Mouse (Mus musculus): ENCODE results near the gene Inf2. TPM values are rescaled to one million over a fixed set of nuclear protein-coding genes. Genes with fewer than 3 reads are reported as not detected.

Gene Inf2
- polyA plus RNA-seq, 1 experiment from 2014 or later, result 3.6 TPM

DNA sequence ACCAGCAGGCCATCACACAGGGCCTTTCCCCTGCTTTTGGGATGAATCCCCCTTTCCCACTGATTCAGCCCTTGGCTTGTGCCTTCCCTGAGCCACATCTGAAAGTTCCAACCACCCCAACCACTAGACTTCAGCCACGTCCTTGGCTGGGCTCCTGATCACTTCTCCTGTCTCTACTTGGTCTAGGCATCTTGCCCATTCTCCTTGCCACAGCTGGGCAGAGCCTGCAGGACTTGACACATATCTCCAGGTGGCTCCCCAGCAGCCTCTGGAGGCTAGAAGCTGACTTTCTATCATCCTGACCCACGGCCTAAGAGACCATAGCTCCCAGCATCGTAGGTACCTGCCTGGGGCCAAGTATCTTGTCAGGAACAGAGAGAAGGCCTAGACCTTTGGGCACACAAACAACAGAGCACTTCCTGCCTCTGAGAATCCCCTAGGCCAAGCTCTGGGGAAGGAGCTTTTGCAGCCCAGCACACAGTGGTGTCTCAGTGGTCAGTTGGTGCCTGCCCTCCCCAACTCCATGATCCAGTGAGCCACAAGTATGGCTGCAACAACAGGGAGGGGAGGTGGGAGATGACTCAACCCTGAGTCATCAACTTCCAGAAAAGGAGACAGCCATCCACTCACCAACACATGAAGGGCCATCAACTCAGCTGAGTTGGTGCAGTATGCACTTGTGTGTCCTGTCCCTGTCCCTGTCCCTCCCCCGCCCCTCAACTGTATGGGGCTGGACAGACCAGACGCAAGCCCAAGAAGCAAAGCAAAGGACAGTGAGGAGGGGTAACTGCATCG is 10.1 kb upstream of the Inf2 start:
- ATAC-seq (replicated peaks; ENCODE audit: extremely low read depth, insufficient read depth, low FRiP score), result no peak
- 64% methylated on average over 6 of the region's 6 CpGs for WGBS
- peaks cover 35% of the 10 kb centered on the region for H3K4me1 ChIP-seq (ENCODE audit: control insufficient read depth, insufficient read depth, low read length)

GRCm38 (mm10) chr12:112579430-112579829 is 9.2 kb upstream of the Inf2 start:
- ATAC-seq (replicated peaks; ENCODE audit: extremely low read depth, insufficient read depth, low FRiP score), result no peak
- no peak overlapping the region for H3K9ac ChIP-seq (ENCODE audit: low read length)
- H3K9me3 ChIP-seq (replicated peaks; ENCODE audit: control insufficient read depth, low read length), result no peaks in the 10 kb centered on the region
- H3K27ac ChIP-seq (ENCODE audit: low read length), result no peak overlapping the region
- peaks cover 35% of the 10 kb centered on the region for H3K4me1 ChIP-seq (ENCODE audit: control insufficient read depth, insufficient read depth, low read length)
- 65% methylated on average over 5 of the region's 5 CpGs for WGBS
- no peak overlapping the region for H3K4me3 ChIP-seq (ENCODE audit: low read length)
- no peak overlapping the region for H3K4me2 ChIP-seq (ENCODE audit: low read depth, low read length)
- H3K27me3 ChIP-seq (ENCODE audit: control insufficient read depth, insufficient read depth, low read length), result no peaks in the 10 kb centered on the region
- H3K36me3 ChIP-seq (ENCODE audit: control insufficient read depth, insufficient read depth), result no peaks in the 10 kb centered on the region

More for the DNA sequence above, 10.1 kb upstream of the Inf2 start:
- Histone ChIP-seq H3K9ac (ENCODE audit: low read length) (no peak overlapping the region), H3K36me3 (ENCODE audit: control insufficient read depth, insufficient read depth) (no peaks in the 10 kb centered on the region), H3K4me2 (ENCODE audit: low read depth, low read length) (no peak overlapping the region), H3K27me3 (ENCODE audit: control insufficient read depth, insufficient read depth, low read length) (no peaks in the 10 kb centered on the region), H3K9me3 (replicated peaks; ENCODE audit: control insufficient read depth, low read length) (no peaks in the 10 kb centered on the region), H3K4me3 (ENCODE audit: low read length) (no peak overlapping the region), H3K27ac (ENCODE audit: low read length) (0 out of 2 replicates have a peak overlapping the region, but pooled peaks have one; percentile 3)

- Histone ChIP-seq H3K9ac (ENCODE audit: low read length) (no peak overlapping the region), H3K4me2 (ENCODE audit: low read depth, low read length) (no peak overlapping the region), H3K9me3 (replicated peaks; ENCODE audit: control insufficient read depth, low read length) (no peaks in the 10 kb centered on the region), H3K27me3 (ENCODE audit: control insufficient read depth, insufficient read depth, low read length) (no peaks in the 10 kb centered on the region), H3K4me1 (ENCODE audit: control insufficient read depth, insufficient read depth, low read length) (peaks cover 35% of the 10 kb centered on the region), H3K27ac (ENCODE audit: low read length) (no peak overlapping the region), H3K36me3 (ENCODE audit: control insufficient read depth, insufficient read depth) (no peaks in the 10 kb centered on the region), H3K4me3 (ENCODE audit: low read length) (no peak overlapping the region)
- WGBS, result 77% methylated on average over 8 of the region's 8 CpGs
- ATAC-seq (replicated peaks; ENCODE audit: extremely low read depth, insufficient read depth, low FRiP score), result no peak
These were observed 8.7 kb upstream of the Inf2 start for GRCm38 (mm10) chr12:112579926-112580325.

- Histone ChIP-seq H3K4me1 (ENCODE audit: control insufficient read depth, insufficient read depth, low read length) (peaks cover 29% of the 10 kb centered on the region), H3K9me3 (replicated peaks; ENCODE audit: control insufficient read depth, low read length) (no peaks in the 10 kb centered on the region), H3K36me3 (ENCODE audit: control insufficient read depth, insufficient read depth) (no peaks in the 10 kb centered on the region), H3K4me2 (ENCODE audit: low read depth, low read length) (no peak overlapping the region), H3K4me3 (ENCODE audit: low read length) (no peak overlapping the region), H3K9ac (ENCODE audit: low read length) (no peak overlapping the region), H3K27ac (ENCODE audit: low read length) (no peak overlapping the region), H3K27me3 (ENCODE audit: control insufficient read depth, insufficient read depth, low read length) (no peaks in the 10 kb centered on the region)
- WGBS, result 75% methylated on average over 3 of the region's 3 CpGs
- no peak for ATAC-seq (replicated peaks; ENCODE audit: extremely low read depth, insufficient read depth, low FRiP score)
These were observed 7.5 kb upstream of the Inf2 start for GRCm38 (mm10) chr12:112581113-112581512.

DNA sequence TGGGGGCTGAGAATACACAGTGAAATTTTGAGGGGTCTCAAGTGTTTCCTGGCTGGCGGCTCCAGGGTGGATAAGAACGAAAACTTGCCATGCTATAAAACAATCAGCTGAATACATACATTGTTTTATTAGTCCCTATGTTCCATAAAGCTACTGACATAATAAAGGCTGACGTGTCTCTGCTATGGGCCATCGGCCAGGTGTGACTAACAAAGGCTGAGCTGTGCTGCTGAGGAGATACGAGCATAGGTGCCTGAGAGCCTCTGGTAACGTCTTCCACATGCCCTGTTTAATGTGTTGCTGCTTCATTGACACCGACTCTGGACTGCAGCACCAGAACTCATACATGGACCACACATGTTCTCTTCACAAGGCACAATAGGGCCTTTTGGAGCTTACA is 3.6 kb upstream of the Inf2 start:
- 77% methylated on average over 7 of the region's 7 CpGs for WGBS
- H3K27me3 ChIP-seq (ENCODE audit: control insufficient read depth, insufficient read depth, low read length), result 0 out of 2 replicates have a peak, but pooled peaks cover 2% of the 10 kb centered on the region
- no peak overlapping the region for H3K27ac ChIP-seq (ENCODE audit: low read length)
- no peak overlapping the region for H3K4me3 ChIP-seq (ENCODE audit: low read length)
- no peak overlapping the region for H3K9ac ChIP-seq (ENCODE audit: low read length)
- no peak for ATAC-seq (replicated peaks; ENCODE audit: extremely low read depth, insufficient read depth, low FRiP score)
- H3K4me1 ChIP-seq (ENCODE audit: control insufficient read depth, insufficient read depth, low read length), result peaks cover 11% of the 10 kb centered on the region
- H3K36me3 ChIP-seq (ENCODE audit: control insufficient read depth, insufficient read depth), result no peaks in the 10 kb centered on the region
- H3K9me3 ChIP-seq (replicated peaks; ENCODE audit: control insufficient read depth, low read length), result no peaks in the 10 kb centered on the region
- H3K4me2 ChIP-seq (ENCODE audit: low read depth, low read length), result no peak overlapping the region

DNA sequence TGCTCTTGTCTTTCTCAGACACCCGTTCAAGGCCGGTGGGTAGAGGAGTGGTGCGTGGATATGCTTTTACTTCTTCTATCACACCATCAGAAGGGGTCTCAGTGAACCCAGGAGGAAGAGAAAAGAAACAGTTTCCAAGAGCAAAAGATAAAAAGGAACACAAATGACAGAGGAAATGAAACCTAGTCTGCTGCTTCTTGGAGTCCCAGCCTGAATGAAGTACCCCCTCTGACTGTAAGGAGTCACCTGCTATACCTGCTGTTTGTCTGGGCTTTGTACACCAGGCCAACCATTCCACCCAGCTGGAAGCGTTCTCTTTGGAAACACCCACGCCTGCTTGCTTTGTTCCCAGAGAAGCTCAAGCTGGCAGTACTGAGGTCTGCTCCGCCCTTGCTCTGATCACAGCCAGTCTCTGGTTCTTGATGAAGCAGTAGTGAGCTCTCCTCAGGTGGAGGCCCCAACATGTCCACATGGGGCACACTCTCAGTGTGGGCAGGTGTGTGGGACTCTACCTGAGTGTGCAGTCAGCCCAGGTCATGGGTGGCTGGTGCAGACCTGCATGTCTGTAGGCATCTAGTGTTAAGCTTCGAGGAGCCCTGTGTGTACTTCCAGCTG is 2.6 kb upstream of the Inf2 start:
- Histone ChIP-seq H3K4me2 (ENCODE audit: low read depth, low read length) (no peak overlapping the region), H3K27me3 (ENCODE audit: control insufficient read depth, insufficient read depth, low read length) (0 out of 2 replicates have a peak, but pooled peaks cover 2% of the 10 kb centered on the region), H3K9me3 (replicated peaks; ENCODE audit: control insufficient read depth, low read length) (no peaks in the 10 kb centered on the region), H3K4me3 (ENCODE audit: low read length) (no peak overlapping the region), H3K27ac (ENCODE audit: low read length) (no peak overlapping the region), H3K9ac (ENCODE audit: low read length) (no peak overlapping the region), H3K36me3 (ENCODE audit: control insufficient read depth, insufficient read depth) (no peaks in the 10 kb centered on the region), H3K4me1 (ENCODE audit: control insufficient read depth, insufficient read depth, low read length) (peaks cover 18% of the 10 kb centered on the region)
- 78% methylated on average over 7 of the region's 7 CpGs for WGBS
- no peak for ATAC-seq (replicated peaks; ENCODE audit: extremely low read depth, insufficient read depth, low FRiP score)

- no peak overlapping the region; the same call in 1 of the 2 replicates for H3K9ac ChIP-seq (ENCODE audit: low read length)
- H3K4me3 ChIP-seq (ENCODE audit: low read length), result no peak overlapping the region; the same call in 1 of the 2 replicates
- H3K4me2 ChIP-seq (ENCODE audit: low read depth, low read length), result no peak overlapping the region; the same call in 1 of the 2 replicates
- WGBS, result 65% methylated on average over 14 of the region's 14 CpGs
- H3K4me1 ChIP-seq (ENCODE audit: control insufficient read depth, insufficient read depth, low read length), result peaks cover 19% of the 10 kb centered on the region
- H3K9me3 ChIP-seq (replicated peaks; ENCODE audit: control insufficient read depth, low read length), result no peaks in the 10 kb centered on the region
- H3K27ac ChIP-seq (ENCODE audit: low read length), result no peak overlapping the region
- H3K36me3 ChIP-seq (ENCODE audit: control insufficient read depth, insufficient read depth), result no peaks in the 10 kb centered on the region
- H3K27me3 ChIP-seq (ENCODE audit: control insufficient read depth, insufficient read depth, low read length), result 0 out of 2 replicates have a peak, but pooled peaks cover 2% of the 10 kb centered on the region
- no peak; the same call in 1 of the 2 replicates for ATAC-seq (replicated peaks; ENCODE audit: extremely low read depth, insufficient read depth, low FRiP score)
These were observed 1.2 kb upstream of the Inf2 start for GRCm38 (mm10) chr12:112587125-112588124.

DNA sequence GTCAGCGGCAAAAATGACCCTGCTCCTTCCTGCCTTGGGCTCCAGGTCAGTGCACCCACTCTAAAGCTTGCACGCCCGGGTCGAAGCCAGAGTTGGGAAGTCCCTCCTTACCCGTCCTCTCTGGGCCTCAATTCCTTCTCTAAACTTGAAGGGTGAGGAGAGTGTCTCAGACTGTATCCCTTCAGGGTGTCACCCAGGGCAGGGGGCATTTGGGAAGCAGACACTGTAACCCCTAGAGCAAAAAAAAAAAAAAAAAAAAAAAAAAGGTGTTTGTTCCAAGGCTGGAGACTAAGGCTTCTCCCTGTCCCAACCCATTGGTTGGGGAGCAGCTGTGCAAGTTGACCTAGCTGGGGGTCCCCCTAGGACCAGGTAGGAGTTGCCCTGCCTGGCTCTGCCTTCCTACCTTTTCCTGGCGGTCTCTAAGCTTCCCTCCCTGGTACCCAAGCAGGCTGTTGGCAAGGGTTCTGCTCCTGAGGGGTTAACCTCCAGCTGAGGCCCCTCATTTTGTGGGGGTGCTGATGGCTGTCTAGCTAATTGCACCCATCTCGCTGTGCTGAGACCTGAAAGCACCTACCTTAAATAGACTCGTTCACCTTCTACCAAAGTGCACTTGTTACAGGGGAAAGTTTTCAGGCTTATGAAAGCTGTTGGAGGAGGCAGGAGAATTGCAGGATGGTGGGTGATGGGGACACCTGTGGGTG is 1.1 kb downstream of the Inf2 start:
- Histone ChIP-seq H3K4me3 (ENCODE audit: low read length) (peak overlapping the region; percentile 52), H3K9me3 (replicated peaks; ENCODE audit: control insufficient read depth, low read length) (no peaks in the 10 kb centered on the region), H3K9ac (ENCODE audit: low read length) (peak overlapping the region; percentile 58; the same call in 1 of the 2 replicates), H3K4me1 (ENCODE audit: control insufficient read depth, insufficient read depth, low read length) (peaks cover 35% of the 10 kb centered on the region), H3K27me3 (ENCODE audit: control insufficient read depth, insufficient read depth, low read length) (0 out of 2 replicates have a peak, but pooled peaks cover 2% of the 10 kb centered on the region), H3K36me3 (ENCODE audit: control insufficient read depth, insufficient read depth) (no peaks in the 10 kb centered on the region), H3K27ac (ENCODE audit: low read length) (no peak overlapping the region), H3K4me2 (ENCODE audit: low read depth, low read length) (peak overlapping the region; percentile 67)
- ATAC-seq (replicated peaks; ENCODE audit: extremely low read depth, insufficient read depth, low FRiP score), result no peak
- 60% methylated on average over 8 of the region's 8 CpGs for WGBS

Measured in heart, embryonic 16.5 days (tissue).